In the genomic region with DNA sequence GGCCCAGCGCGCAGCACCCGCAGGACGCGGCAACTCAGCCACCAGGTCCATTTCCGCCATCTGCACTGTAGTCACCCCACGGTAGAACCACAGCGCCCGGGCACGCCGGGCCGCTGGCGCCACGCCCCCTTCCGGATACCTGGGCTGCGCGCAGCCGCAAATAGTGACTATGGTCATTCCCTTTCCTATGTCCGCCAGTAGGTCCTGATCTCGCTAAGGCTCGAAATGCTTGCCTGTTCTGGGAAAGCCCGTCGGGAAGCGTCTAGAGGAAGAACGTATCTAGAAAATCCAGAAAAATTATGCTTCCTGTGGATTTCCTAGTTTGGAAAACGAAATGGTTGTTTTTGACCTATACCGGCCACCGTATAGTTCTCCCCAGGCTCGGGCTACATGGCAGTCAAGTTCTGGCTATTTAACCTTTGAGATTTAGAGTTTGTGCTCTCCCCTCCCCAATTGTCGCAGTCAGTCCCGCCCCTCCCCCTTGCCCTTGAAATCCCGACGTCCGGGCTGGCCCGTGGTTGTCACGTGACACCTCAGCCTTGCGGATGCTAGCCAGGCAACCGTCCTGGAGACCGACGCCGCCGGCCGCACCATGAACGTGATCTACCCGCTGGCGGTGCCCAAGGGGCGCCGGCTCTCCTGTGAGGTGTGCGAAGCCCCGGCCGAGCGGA, we compare ENCODE assay signal across 8 mouse cellular contexts. TPM values are rescaled to one million over a fixed set of nuclear protein-coding genes. Genes with fewer than 3 reads are reported as not detected.
A peak's percentile ranks its signal among the peaks of the same experiment; 100 is the strongest.
DNase-seq lines count a peak whose midpoint lies in the region; ATAC-seq and TF ChIP-seq lines count a peak whose summit lies in the region.

A gene (minus strand): TSS at position 127 of the 671 bp plus-strand sequence.
A gene (plus strand): TSS at position 521 of the 671 bp plus-strand sequence.

- under 1% methylated on average over 52 of the region's 52 CpGs for WGBS in forebrain, embryonic 11.5 days
- WGBS in heart, embryonic 16.5 days, result under 1% methylated on average over 52 of the region's 52 CpGs
- under 1% methylated on average over 52 of the region's 52 CpGs for WGBS in liver, embryonic 14.5 days (ENCODE audit: insufficient replicate concordance)
- under 1% methylated on average over 52 of the region's 52 CpGs for WGBS in stomach, embryonic 15.5 days

- no peak for TF ChIP-seq CTCF in E14TG2a.4 (conservative IDR thresholded peaks at IDR 0.05; ENCODE audit: low read length)
- TF ChIP-seq CTCF in liver, embryonic 14.5 days (IDR thresholded peaks at IDR 0.05; ENCODE audit: low read depth), result peak; percentile 49

- peak within 1 kb of the TSS; percentile 80 for H3K9ac ChIP-seq in forebrain, embryonic 11.5 days (ENCODE audit: low read length)
- peak within 1 kb of the TSS; percentile 85 for H3K9ac ChIP-seq in heart, embryonic 16.5 days (ENCODE audit: low read length)
- H3K9ac ChIP-seq in liver, embryonic 14.5 days (replicated peaks), result peak within 1 kb of the TSS; percentile 66
- H3K9ac ChIP-seq in stomach, embryonic 15.5 days, result peak within 1 kb of the TSS; percentile 80

- peak; percentile 74 for DNase-seq in c-Kit-positive CD71-positive TER-119-negative erythroid progenitor cells, embryonic 14.5 days (ENCODE audit: low read depth)
- peak; percentile 94 for DNase-seq in forebrain, embryonic 11.5 days (ENCODE audit: low spot score)
- peak; percentile 97 to 98 for DNase-seq in kidney, postnatal 25 days
- DNase-seq in liver, embryonic 14.5 days (ENCODE audit: low read depth in 3 of 3, low spot score in 3 of 3), result peak; percentile 68 to 73 (median 72)
- DNase-seq in neural tube, embryonic 10.5 days (ENCODE audit: extremely low spot score, low spot score), result peak; percentile 91

- H3K9me3 ChIP-seq in E14TG2a.4 (ENCODE audit: low read length), result no peaks in the 10 kb centered on the region
- H3K9me3 ChIP-seq in forebrain, embryonic 11.5 days (ENCODE audit: control insufficient read depth, low read length), result no peaks in the 10 kb centered on the region
- no peaks in the 10 kb centered on the region for H3K9me3 ChIP-seq in heart, embryonic 16.5 days (replicated peaks; ENCODE audit: control insufficient read depth, low read length)
- H3K9me3 ChIP-seq in liver, embryonic 14.5 days (ENCODE audit: control insufficient read depth, low read length), result no peaks in the 10 kb centered on the region
- H3K9me3 ChIP-seq in stomach, embryonic 15.5 days, result no peaks in the 10 kb centered on the region

- H3K27ac ChIP-seq in forebrain, embryonic 11.5 days (ENCODE audit: low read depth, low read length), result peak within 1 kb of the TSS; percentile 62; the same call in 1 of the 2 replicates
- peak within 1 kb of the TSS; percentile 95 for H3K27ac ChIP-seq in heart, embryonic 16.5 days (ENCODE audit: low read length)
- peak within 1 kb of the TSS; percentile 12 for H3K27ac ChIP-seq in liver, embryonic 14.5 days
- H3K27ac ChIP-seq in stomach, embryonic 15.5 days, result peak within 1 kb of the TSS; percentile 89

- peak within 1 kb of the TSS; percentile 86 for H3K4me2 ChIP-seq in forebrain, embryonic 11.5 days (ENCODE audit: low read depth, low read length, severe bottlenecking)
- H3K4me2 ChIP-seq in heart, embryonic 16.5 days (ENCODE audit: low read depth, low read length), result peak within 1 kb of the TSS; percentile 65
- H3K4me2 ChIP-seq in liver, embryonic 14.5 days (ENCODE audit: low read depth), result peak within 1 kb of the TSS; percentile 71
- H3K4me2 ChIP-seq in stomach, embryonic 15.5 days, result peak within 1 kb of the TSS; percentile 91

- H3K4me1 ChIP-seq in E14TG2a.4 (replicated peaks; ENCODE audit: low read depth, low read length), result peaks cover 26% of the 10 kb centered on the region
- H3K4me1 ChIP-seq in forebrain, embryonic 11.5 days (replicated peaks; ENCODE audit: control insufficient read depth, insufficient read depth, low read length), result peaks cover 8% of the 10 kb centered on the region; the same call in 1 of the 2 replicates
- H3K4me1 ChIP-seq in heart, embryonic 16.5 days (ENCODE audit: control insufficient read depth, insufficient read depth, low read length), result peaks cover 26% of the 10 kb centered on the region
- peaks cover 28 to 37% of the 10 kb centered on the region in 2 experiments for H3K4me1 ChIP-seq in liver, embryonic 14.5 days (replicated peaks; ENCODE audit: control insufficient read depth in 2 of 2, insufficient read depth in 2 of 2, low read length in 1 of 2)
- H3K4me1 ChIP-seq in stomach, embryonic 15.5 days, result peaks cover 16% of the 10 kb centered on the region

- ATAC-seq in forebrain, embryonic 11.5 days (replicated peaks; ENCODE audit: low FRiP score), result peak; percentile 96
- peak; percentile 92 for ATAC-seq in heart, embryonic 16.5 days (replicated peaks; ENCODE audit: extremely low read depth, insufficient read depth, low FRiP score)
- peak; percentile 92 for ATAC-seq in liver, embryonic 14.5 days (ENCODE audit: insufficient read depth)
- ATAC-seq in stomach, embryonic 15.5 days (ENCODE audit: insufficient read depth, low FRiP score, low read depth), result peak; percentile 94

- H3K4me3 ChIP-seq in E14TG2a.4 (replicated peaks; ENCODE audit: low read length), result peak within 1 kb of the TSS; percentile 97
- peak within 1 kb of the TSS; percentile 59 for H3K4me3 ChIP-seq in forebrain, embryonic 11.5 days (ENCODE audit: low read depth, low read length)
- peak within 1 kb of the TSS; percentile 73 for H3K4me3 ChIP-seq in heart, embryonic 16.5 days (ENCODE audit: low read length)
- H3K4me3 ChIP-seq in liver, embryonic 14.5 days (ENCODE audit: insufficient read depth in 1 of 2, low read depth in 2 of 2, low read length in 2 of 2), result peak within 1 kb of the TSS; percentile 73 to 84
- H3K4me3 ChIP-seq in stomach, embryonic 15.5 days (replicated peaks), result peak within 1 kb of the TSS; percentile 73

- no peaks in the 10 kb centered on the region for H3K27me3 ChIP-seq in E14TG2a.4 (ENCODE audit: insufficient read depth, low read length)
- no peaks in the 10 kb centered on the region for H3K27me3 ChIP-seq in forebrain, embryonic 11.5 days (ENCODE audit: control insufficient read depth, insufficient read depth, low read length)
- no peaks in the 10 kb centered on the region for H3K27me3 ChIP-seq in heart, embryonic 16.5 days (ENCODE audit: control insufficient read depth, insufficient read depth, low read length)
- H3K27me3 ChIP-seq in liver, embryonic 14.5 days (ENCODE audit: control insufficient read depth, insufficient read depth, low read length), result no peaks in the 10 kb centered on the region
- H3K27me3 ChIP-seq in stomach, embryonic 15.5 days (replicated peaks), result no peaks in the 10 kb centered on the region

- TF ChIP-seq EP300 in liver, embryonic 14.5 days (IDR thresholded peaks at IDR 0.05; ENCODE audit: low read depth), result no peak

- H3K36me3 ChIP-seq in E14TG2a.4 (ENCODE audit: insufficient read depth, low read length), result peaks cover 36% of the 10 kb centered on the region
- no peaks in the 10 kb centered on the region for H3K36me3 ChIP-seq in forebrain, embryonic 11.5 days (ENCODE audit: control insufficient read depth, insufficient read depth, low read length)
- no peaks in the 10 kb centered on the region for H3K36me3 ChIP-seq in heart, embryonic 16.5 days (ENCODE audit: control insufficient read depth, insufficient read depth)
- no peaks in the 10 kb centered on the region for H3K36me3 ChIP-seq in liver, embryonic 14.5 days (replicated peaks; ENCODE audit: control insufficient read depth, insufficient read depth, low read depth)
- no peaks in the 10 kb centered on the region for H3K36me3 ChIP-seq in stomach, embryonic 15.5 days

RNA-seq across cellular contexts. Expression of the first gene that starts in this region (rescaled TPM):
- polyA plus RNA-seq in forebrain, embryonic 11.5 days (2014; fragmentation: Nextera tagmentation; extraction: Ambion mirVana), result 19.5 and 19.9 TPM in 2 replicates
- 30.3 and 32.6 TPM in 2 replicates for polyA plus RNA-seq in heart, embryonic 16.5 days (2015; fragmentation: Nextera tagmentation; extraction: Ambion mirVana)
- 5.0 and 6.5 TPM in 2 replicates for polyA plus RNA-seq in liver, embryonic 14.5 days (2012; rRNA removed)
- polyA plus RNA-seq in liver, embryonic 14.5 days (2014; fragmentation: Nextera tagmentation; extraction: Ambion mirVana), result 14.4 and 15.5 TPM in 2 replicates
- 33.5 and 35.4 TPM in 2 replicates for polyA plus RNA-seq in stomach, embryonic 15.5 days (2015; fragmentation: Nextera tagmentation; extraction: Ambion mirVana)

RNA-seq across cellular contexts. Expression of the second gene that starts in this region (rescaled TPM):
- polyA plus RNA-seq in forebrain, embryonic 11.5 days (2014; fragmentation: Nextera tagmentation; extraction: Ambion mirVana), result not detected in 2 replicates
- 0.28 and 0.42 TPM in 2 replicates for polyA plus RNA-seq in heart, embryonic 16.5 days (2015; fragmentation: Nextera tagmentation; extraction: Ambion mirVana)
- 0.04 and 0.06 TPM in 2 replicates for polyA plus RNA-seq in liver, embryonic 14.5 days (2012; rRNA removed)
- polyA plus RNA-seq in liver, embryonic 14.5 days (2014; fragmentation: Nextera tagmentation; extraction: Ambion mirVana), result 0.15 TPM in 2 replicates
- polyA plus RNA-seq in stomach, embryonic 15.5 days (2015; fragmentation: Nextera tagmentation; extraction: Ambion mirVana), result 0.26 and 0.46 TPM in 2 replicates

Comparison
In these comparisons a context has a peak if more than half of its experiments do, and no peak if none do; other contexts are left out.
1. Peak in every context shown above with its lines: DNase-seq, ATAC-seq, H3K4me3 ChIP-seq and H3K27ac ChIP-seq.
2. H3K27ac ChIP-seq: peak in every context shown above with its lines; median percentile 95 in heart, embryonic 16.5 days; 89 in stomach, embryonic 15.5 days; 62 in forebrain, embryonic 11.5 days; 12 in liver, embryonic 14.5 days.